Mouse (Mus musculus) lung, postnatal 4 days (tissue): ENCODE results near the gene Adamts8.

Source experiments
- DNase-seq, 2 experiments: peaks; one replicate each; pipeline ENCODE4 v3.0.0; 2021

The Adamts8 gene

GRCm38 (mm10) chr9:30922197-30922894 is 20.0 kb upstream of the Adamts8 start, which contains the start of gene Adamts15:
Adamts15 (minus strand) TSS chr9:30922452.
- peak; percentile 75 to 87 for DNase-seq

GRCm38 (mm10) chr9:30928759-30929158 is 13.6 kb upstream of the Adamts8 start:
- DNase-seq = no peak

GRCm38 (mm10) chr9:30932346-30932745 is 10.0 kb upstream of the Adamts8 start:
- DNase-seq = no peak

GRCm38 (mm10) chr9:30934827-30935226 is 7.5 kb upstream of the Adamts8 start:
- no peak for DNase-seq

- DNase-seq = peak in 1 of 2 experiments; percentile 69
These were observed 5.5 kb upstream of the Adamts8 start for GRCm38 (mm10) chr9:30936674-30937438.

GRCm38 (mm10) chr9:30940328-30940727 is 2.0 kb upstream of the Adamts8 start:
- peak; percentile 73 to 88 for DNase-seq

GRCm38 (mm10) chr9:30943341-30943740 is 979 bp downstream of the Adamts8 start:
- DNase-seq = no peak

GRCm38 (mm10) chr9:30944234-30944633 is 1.9 kb downstream of the Adamts8 start:
- no peak for DNase-seq

GRCm38 (mm10) chr9:30945276-30945675 is 2.9 kb downstream of the Adamts8 start:
- DNase-seq = no peak

- peak; percentile 31 to 51 for DNase-seq
These were observed 7.1 kb downstream of the Adamts8 start for GRCm38 (mm10) chr9:30949422-30949821.

- DNase-seq = no peak
These were observed 7.6 kb downstream of the Adamts8 start for GRCm38 (mm10) chr9:30949971-30950370.

GRCm38 (mm10) chr9:30950592-30950991 is 8.2 kb downstream of the Adamts8 start:
- DNase-seq = peak; percentile 68 to 82

- DNase-seq = peak; percentile 57 to 82
These were observed 9.1 kb downstream of the Adamts8 start for GRCm38 (mm10) chr9:30951461-30951860.

- DNase-seq = no peak
These were observed 10.9 kb downstream of the Adamts8 start for GRCm38 (mm10) chr9:30953287-30953686.

GRCm38 (mm10) chr9:30955246-30955645 is 12.9 kb downstream of the Adamts8 start:
- DNase-seq = no peak

- peak; percentile 26 to 52 for DNase-seq
These were observed 21.4 kb downstream of the Adamts8 start for GRCm38 (mm10) chr9:30963780-30964179.

GRCm38 (mm10) chr9:30964685-30965084 is 22.3 kb downstream of the Adamts8 start:
- DNase-seq = peak; percentile 57 to 82

GRCm38 (mm10) chr9:30966881-30967280 is 24.5 kb downstream of the Adamts8 start:
- DNase-seq = no peak

- DNase-seq = no peak
These were observed 25.8 kb downstream of the Adamts8 start for GRCm38 (mm10) chr9:30968130-30968529.

- no peak for DNase-seq
These were observed 27.6 kb downstream of the Adamts8 start for GRCm38 (mm10) chr9:30970001-30970400.

- DNase-seq = no peak
These were observed 29.6 kb downstream of the Adamts8 start for GRCm38 (mm10) chr9:30971967-30972366.

- DNase-seq = peak; percentile 36 to 78
These were observed 34.1 kb downstream of the Adamts8 start for GRCm38 (mm10) chr9:30976339-30977023.

- DNase-seq = no peak
These were observed 38.1 kb downstream of the Adamts8 start for GRCm38 (mm10) chr9:30980467-30980866.
